Mouse (Mus musculus) E14TG2a.4 (cell line): Measurements from ENCODE around the gene Spata16.
"Not testable (repeated sequence)": the region's sequence is repeated elsewhere in the genome, so short reads cannot be mapped to it uniquely, and the experiment has no call there.

Experiments
- CTCF ChIP-seq: conservative IDR thresholded peaks from 2 replicates; pipeline ENCODE4 v1.5.1; 2014; ENCODE audit warnings: low read length
- NANOG ChIP-seq: IDR thresholded peaks from 2 replicates; pipeline ENCODE4 v1.6.1; 2014; ENCODE audit warnings: borderline replicate concordance, low read length, mixed read lengths

DNA sequence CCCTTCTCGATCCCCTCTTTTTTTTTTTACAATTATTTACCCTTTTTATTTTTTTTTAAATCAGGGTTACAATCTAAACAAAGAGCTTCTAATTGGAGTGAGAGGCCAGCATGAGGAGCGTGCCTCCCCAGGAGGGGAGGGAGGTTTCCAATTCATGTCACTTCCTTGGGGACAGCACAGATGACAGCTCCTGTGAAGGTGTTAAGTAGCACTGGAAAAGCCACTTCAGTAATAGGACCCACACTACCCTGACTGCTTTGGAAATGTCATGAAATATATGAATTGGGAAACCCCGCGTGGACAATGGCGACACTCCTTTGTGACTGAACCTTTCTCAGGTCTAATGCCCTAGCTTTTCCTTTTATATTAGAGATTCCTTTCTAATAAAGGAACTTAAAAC lies 72.1 kb downstream of the Spata16 start:
- not testable (repeated sequence) for TF ChIP-seq CTCF, NANOG
